Mouse (Mus musculus): ENCODE results near the gene Madd.
"Not testable (repeated sequence)": the region's sequence is repeated elsewhere in the genome, so short reads cannot be mapped to it uniquely, and the experiment has no call there.

Madd gene

DNA sequence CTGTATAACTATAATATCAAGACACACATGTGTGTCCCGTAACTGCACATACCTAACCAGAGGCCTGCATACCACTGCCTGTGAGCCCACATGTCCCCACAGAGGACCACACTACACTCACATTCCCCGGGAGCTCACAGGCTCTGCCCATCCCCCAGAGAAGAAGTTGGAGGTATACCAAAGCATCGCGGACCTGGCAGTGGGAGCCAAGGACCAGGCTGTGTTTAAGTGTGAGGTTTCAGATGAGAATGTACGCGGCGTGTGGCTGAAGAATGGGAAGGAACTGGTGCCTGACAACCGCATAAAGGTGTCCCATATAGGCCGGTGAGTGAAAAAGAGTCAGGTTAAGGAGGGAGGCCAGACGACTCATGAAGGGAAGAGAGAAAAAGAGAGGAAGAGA is 58.5 kb downstream of the Madd start:
- DNase-seq (ENCODE audit: extremely low spot score, low spot score): no peak

DNA sequence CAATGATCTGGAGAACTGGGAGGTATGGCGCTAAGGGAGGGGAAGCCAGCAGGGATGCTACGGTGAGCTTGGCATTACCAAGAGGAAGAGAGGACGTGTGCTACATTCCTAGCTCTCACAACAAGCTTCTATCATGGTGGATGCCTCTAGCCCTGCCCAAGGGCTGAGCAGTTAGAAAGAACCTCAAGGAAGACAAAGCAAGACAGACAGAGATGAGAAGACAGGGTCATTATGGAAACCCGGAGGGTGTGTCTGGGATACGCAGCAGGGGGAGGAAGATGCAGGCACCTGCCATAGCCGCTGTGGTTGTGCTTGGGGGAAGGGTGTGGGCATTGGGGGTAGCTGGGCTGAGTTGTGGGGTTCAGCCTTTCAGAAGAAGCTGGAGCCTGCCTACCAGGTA is 60.1 kb downstream of the Madd start:
- no peak for DNase-seq (ENCODE audit: extremely low spot score, low spot score)

DNA sequence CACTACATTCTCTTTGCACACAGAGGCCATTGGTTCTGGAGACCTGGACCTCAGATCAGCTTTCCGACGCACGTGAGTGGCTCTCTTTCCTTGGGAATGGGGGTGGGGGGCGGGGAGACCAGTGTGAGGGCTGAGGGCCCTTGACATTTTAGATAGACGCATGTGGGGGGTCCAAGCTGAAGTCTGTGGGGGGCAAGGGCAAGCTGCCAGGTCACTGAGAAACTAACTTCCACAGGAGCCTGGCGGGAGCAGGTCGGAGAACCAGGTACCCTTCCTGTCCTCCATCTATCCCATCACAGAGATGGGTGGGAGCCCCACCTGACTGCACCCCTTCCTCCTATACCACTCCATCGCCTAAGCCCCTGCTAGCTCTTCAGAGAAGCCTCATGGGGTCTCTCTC is 62.1 kb downstream of the Madd start:
- DNase-seq (ENCODE audit: extremely low spot score, low spot score): no peak

DNA sequence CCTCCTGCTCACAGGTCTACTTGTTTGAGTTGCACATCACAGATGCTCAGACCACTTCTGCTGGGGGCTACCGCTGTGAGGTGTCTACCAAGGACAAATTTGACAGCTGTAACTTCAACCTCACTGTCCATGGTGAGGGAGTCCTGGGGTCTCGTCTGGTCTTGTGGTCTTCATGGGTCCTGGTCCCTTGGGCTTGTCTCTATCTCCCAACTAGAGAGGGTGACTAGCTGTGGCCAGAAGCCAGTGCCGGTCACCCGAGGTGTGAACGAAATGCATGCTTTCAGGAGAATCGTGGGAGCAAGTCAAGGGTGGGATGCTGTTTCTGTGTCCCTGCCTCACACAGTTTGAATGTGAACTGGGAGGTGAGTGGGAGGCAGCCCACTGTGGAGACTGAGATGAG is 62.6 kb downstream of the Madd start:
- no peak for DNase-seq (ENCODE audit: extremely low spot score, low spot score)

DNA sequence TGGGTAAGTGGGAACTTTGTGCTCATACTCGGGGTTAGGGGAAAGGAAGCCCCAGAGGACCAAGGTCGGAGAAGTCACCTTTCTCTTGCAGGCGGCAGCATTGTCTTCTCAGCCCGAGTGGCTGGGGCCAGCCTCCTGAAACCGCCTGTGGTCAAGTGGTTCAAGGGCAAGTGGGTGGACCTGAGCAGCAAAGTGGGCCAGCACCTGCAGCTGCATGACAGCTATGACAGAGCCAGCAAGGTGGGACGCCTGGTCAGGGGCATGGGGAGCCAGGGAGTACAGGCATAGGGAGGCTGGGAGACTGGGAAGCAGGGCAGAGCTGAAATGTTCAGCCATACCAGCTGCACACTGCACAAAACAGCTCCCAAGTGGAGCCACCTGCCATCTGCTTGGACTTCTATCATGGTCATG is 63.4 kb downstream of the Madd start:
- no peak for DNase-seq (ENCODE audit: extremely low spot score, low spot score)

DNA sequence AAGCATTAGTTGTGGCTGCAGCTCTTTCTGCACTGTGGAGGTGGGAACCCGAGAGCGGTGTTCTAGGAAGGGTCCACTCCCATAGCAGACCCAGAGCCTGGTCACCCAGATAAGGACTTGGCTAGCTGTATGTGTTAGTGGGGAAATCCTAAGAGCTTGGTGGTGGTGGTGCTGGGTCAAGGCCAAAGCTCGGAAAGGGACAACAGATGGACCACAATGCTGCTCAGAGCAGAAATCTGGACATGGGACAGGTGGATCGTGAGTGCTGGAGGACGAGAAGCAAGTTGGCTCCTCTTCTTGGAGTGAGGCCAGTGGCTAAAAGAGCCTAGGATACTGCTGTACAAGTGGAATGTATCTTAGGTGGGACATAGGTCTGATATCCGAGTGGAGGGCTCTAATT is 64.1 kb downstream of the Madd start:
- no peak for DNase-seq (ENCODE audit: extremely low spot score, low spot score)

DNA sequence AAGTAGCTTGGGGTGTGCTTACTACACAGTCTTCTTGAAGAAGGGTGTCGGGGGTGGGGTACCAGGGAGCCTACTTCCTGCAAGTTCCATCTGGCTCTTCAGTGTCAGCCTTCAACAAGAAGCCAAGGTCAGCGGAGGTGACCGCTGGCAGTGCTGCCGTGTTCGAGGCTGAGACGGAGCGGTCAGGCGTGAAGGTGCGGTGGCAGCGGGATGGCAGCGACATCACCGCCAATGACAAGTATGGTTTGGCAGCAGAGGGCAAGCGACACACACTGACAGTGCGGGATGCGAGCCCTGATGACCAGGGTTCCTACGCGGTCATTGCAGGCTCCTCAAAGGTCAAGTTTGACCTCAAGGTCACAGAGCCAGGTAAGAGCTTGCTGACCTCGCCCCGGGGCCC is 64.6 kb downstream of the Madd start:
- no peak for DNase-seq (ENCODE audit: extremely low spot score, low spot score)

DNA sequence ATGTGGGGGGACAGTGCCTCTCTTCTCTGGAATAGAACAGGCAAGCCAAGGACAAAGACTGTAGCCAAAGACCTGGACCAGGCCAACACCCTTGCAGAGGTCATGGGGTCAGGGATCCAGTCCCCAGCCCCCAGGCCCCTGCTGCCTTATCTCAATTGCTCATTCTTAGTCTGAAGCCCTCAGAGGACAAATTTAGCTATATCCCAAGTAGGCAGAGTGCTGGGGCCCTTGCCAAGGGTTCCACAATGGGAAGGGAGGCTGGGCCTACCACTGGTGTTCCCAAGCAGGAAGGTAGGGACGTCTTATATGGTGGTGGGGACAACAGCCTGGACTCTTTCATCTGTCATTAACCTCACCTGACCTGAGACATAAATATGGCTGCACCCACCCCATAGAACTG is 65.0 kb downstream of the Madd start:
- no peak for DNase-seq (ENCODE audit: extremely low spot score, low spot score)

DNA sequence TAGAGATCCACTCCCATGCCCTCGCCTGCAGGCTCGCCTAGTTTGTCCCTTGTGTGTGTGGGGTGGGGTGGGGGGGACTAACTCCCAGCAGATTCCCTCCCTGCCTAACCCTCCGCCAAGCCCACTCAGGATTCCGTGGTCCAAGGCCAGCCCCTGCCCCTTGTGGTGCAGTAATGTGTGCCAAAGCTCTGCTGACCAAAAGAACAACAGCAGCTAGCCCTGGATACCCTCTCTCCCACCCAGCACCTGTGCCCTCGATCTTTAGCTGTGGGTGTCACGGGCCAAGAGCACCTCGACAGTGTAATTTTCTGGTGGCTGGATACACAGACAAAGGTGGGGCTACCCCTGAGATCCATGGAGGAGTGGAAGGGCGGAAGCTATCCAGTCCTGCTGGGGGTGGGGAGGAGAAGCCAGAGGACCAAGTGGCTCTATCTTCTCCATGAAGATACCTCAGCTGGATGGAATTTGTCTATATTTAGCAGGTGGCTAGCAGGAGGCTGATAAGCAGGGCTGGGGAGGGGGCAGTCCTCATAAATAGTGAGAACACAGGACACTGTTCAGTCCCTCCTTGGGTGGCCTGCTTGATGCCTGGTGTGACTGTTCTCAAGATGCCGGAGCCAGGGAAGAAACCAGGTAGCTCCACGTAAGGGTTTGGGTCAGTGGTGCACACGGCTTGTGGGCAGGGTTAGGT is 65.9 kb downstream of the Madd start, which contains the start of gene Mybpc3:
Gene Mybpc3 (plus strand): TSS at position 560 of the 691 bp plus-strand sequence.
- DNase-seq (ENCODE audit: extremely low spot score, low spot score): no peak

DNA sequence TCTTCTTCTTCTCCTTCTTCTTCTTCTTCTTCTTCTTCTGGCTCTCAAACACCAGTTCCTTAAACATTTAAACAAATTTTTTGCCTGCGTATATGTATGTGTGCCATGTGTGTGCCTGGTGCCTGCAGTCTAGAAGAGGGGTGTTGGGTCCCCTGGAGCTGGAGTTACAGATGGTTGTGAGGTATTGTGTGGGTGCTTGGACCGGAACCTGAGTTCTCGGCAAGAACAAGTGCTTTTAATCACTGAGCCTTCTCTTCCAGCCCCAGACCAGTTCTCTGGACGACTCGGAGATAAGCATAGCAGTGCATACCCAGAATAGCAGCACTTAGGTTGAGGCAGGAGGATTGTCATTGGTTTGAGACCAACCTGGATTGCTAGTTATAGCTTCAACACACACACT is 66.8 kb downstream of the Madd start:
- DNase-seq (ENCODE audit: extremely low spot score, low spot score): no peak

DNA sequence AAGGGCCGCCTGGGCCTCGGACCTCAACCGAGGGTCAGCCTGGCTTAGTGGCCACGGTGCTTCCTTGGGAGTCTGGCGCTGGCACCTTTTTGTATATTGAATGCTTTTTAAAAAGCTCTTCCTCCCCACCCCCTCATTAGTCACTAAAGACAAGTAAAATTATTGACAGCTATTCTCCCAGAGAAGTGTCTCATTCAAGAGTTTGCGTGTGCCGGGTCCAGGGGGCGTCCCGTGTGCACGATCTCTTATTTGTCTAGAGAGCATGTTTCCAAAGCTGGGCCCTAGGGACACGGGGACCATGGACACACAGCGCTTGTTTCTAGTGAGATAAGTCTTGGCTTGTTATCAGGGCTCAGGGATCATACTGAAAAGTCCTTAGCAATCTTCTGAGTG is 68.1 kb downstream of the Madd start:
- peak; percentile 18 for DNase-seq (ENCODE audit: extremely low spot score, low spot score)

DNA sequence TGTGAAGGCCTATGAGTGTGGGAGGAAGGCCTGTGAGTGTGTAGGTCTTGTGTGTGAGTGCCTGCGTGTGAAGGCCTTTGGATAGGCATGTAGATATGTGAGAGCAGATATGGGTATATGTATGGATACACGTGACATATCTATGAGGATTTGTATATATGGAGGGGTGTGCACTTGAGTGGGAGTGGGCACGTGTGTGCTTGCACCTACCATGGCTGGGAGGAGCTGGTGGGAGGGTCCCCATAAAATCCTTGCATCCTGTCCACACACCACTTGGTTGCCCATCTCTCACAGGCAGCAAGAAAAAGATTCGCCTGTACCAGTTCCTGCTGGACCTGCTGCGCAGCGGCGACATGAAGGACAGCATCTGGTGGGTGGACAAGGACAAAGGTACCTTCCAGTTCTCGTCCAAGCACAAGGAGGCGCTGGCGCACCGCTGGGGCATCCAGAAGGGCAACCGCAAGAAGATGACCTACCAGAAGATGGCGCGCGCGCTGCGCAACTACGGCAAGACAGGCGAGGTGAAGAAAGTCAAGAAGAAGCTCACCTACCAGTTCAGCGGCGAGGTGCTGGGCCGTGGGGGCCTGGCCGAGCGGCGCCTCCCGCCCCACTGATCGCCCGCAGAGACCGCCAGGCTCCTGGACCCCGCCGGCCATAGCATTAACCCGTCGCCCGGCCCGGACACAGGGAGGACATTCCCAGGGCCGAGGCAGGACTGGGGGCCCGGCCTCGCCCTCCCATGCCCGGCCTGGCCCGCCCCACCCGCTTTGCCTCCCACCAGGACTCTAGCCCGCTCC is 68.7 kb downstream of the Madd start:
- DNase-seq (ENCODE audit: extremely low spot score, low spot score): peak; percentile 95

DNA sequence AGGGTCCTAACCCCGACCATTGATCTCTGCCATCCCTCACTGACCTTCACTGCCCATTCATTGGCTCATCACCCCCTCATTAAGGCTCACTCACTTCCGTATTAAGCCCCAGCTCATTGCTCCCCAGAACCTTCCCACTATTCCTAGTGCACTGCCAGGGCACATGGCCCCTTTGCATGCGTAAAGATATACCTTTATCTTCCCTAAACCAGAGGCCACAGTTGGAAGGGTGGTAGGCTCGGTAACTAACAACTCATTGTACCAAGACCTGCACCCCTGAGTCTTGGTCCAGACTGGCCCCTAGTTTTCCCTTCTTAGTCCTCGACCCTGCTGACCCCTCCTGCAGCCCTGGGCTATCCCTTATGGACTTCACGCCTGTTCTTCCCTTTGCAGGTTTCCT is 69.8 kb downstream of the Madd start:
- no peak for DNase-seq (ENCODE audit: extremely low spot score, low spot score)

DNA sequence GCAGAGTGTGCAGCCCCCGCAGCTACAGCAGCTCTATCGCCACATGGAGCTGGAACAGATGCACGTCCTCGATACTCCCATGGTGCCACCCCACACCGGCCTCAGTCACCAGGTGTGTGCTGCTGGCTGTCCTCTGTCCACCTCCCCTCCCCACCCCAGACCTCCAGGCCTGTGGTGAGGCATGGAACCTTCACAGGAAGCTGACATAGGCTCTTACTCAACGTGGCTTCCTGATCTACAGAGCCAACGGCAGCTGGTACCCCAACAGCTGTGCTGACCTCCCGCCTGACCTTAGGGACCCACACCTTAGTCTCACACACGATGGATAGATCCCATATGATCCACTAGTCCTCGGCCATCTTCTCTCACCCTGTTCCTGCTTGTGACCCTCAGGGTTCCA is 70.3 kb downstream of the Madd start:
- DNase-seq (ENCODE audit: extremely low spot score, low spot score): no peak

DNA sequence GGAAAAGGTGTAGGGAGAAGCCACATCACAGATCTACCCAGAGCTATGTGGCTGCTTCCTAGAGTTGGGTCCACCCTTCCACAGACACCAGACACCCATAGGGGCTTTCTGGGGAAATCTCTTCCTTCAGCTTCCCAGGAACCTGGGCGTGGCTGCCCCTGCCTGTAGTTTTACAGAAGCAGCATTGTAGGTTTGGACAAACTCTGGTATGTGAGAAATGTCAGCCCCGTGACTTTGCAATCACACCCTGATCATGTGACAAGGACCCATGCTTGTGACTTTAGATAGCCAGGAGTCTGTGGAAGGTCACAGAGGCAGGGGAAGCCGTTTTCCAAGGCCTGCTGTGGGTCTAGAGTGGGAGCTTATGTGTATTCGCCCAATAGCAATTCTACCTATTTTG is 71.1 kb downstream of the Madd start:
- DNase-seq (ENCODE audit: extremely low spot score, low spot score): no peak

DNA sequence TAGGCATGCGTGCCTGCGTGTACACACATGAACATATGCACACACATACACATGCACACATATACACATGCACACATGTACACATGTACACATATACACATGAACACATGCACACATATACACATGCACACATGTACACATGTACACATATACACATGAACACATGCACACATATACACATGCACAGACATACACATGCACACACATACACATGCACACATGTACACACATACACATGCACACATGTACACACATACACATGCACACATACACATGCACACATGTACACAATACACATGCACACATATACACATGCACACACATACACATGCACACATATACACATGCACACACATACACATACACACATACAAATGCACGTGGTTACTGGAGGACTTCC is 71.8 kb downstream of the Madd start:
- not testable (repeated sequence) for DNase-seq (ENCODE audit: extremely low spot score, low spot score)

DNA sequence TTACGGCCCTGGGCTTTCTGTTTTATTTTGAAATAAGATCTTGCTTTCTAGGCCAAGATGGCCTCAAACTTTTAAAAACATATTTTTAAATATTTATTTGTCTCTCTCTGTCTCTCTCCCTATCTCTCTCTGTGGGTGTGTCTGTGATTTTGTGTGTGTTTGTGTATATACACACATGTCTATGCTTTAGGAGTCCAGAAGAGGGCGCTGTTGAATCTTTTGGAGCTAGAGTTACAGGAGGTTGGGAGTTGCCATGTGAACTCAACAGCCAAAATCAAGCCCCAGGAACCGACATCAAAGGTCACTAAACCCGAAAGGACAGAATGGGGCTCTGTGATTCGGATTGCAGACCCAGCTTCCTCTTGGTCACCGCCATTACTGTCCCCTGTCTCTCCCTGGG is 73.2 kb downstream of the Madd start:
- no peak for DNase-seq (ENCODE audit: extremely low spot score, low spot score)

DNA sequence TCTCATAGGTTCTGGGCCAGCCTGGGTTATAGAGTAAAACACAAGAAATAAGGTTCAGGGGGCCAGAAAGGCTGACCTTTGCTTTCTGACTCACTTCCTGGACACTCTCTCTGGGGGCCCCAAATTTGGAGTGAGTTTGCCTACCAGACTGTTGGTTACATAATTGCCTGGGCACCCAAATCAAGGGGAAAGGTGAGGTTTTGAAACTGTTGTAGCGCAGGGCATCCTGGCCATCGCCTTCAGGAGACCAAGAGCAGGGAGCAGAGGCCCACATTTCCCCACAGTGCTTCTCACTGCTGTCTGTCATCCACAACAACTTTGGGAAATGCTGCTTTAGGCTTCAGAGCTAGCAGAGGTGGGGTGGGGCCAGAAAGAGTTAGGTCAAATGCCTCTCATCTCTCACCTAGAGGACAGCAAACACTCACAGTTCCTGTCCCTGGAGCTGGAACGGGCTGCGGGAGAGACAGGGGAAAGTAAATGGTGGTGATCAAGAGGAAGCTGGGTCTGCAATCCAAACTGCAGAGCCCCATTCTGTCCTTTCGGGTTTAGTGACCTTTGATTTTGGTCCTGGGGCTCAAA is 73.7 kb downstream of the Madd start:
- no peak for DNase-seq (ENCODE audit: extremely low spot score, low spot score)

DNA sequence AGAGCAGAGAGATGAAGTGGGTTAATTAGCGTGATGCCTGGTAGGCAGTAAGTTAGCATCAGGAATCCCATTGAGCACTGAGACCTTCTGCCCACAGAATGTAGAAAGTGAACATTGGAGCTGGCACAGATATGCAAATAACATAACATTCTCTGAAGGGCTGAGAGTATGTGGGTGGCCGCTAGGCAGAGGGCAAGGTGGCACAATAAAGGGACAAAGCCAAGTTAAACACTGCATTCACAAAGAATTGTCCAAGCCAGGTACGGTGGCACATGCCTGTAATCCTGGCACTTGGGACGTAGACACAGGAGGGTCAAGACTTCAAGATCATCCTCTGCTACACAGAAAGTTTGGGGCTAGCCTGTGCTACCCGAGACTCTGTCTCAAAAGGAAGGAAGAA is 74.4 kb downstream of the Madd start:
- DNase-seq (ENCODE audit: extremely low spot score, low spot score): no peak

DNA sequence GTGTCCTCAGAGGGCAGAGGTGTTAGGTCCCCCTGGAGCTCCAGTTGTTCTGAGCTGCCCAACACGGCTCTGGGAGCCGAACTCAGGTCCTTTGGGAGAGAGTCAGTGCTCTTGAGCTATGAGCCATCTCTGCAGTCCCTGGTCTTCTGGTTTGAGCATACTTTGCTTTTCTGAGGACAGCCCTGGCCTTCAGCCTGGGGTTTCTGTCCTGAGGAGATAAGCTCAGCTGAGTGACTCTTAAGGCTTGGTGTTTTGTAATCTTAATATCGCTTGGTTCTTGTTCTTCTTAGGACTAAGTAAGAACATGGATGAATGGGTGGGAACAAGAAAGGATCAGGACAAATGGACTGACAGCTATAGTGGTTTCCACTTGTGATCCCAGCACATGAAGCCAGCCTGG is 75.5 kb downstream of the Madd start:
- DNase-seq (ENCODE audit: extremely low spot score, low spot score): no peak

DNA sequence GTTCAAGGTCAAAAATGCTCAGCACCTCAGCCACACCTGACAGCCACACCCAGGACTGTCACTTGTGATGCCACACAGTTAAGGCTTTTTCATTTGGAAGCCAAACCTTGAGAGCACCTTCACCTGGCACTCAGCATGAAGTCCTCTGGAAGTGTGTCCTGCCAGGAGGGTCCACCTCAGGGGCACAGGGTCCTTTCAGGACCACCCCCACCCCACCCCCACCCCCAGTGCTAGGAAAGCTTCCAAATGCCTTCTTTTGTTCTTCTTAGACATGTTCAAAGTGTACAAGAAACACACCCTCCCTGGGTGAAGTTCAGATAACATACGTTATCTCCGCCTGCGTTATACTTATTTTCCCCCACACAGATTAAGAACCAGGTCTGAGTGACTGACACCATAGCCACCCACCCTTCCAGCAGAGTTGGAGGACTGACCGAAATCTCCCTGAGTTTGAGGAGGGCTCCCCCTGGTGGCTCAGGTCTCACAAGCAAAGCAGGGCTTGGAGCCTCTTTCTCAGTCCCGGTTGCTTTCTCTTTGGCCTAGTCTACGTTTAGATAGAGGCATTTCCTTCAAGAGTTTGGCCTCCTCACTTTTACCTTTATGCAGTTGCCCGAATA is 82.4 kb downstream of the Madd start:
- DNase-seq (ENCODE audit: extremely low spot score, low spot score): peak; percentile 90

DNA sequence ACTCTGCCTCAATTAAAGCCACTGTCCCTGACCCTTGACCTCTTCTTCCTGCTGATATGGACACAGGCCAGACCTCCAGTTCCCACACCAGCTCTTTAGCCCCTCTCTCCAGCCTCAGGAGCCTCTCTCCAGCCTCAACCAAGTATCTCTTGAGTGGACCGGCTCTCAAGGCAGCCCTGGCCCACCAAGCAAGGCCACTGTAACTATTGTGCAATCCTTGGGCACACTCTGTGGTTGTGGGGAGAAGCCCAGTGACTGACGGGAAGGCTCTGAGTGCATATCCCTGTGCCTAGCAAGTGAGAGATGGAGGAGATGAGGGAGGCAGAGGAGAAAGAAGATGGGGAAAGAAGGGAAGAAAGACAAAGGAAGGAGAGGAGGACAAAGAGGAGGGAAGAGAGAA is 85.5 kb downstream of the Madd start:
- DNase-seq (ENCODE audit: extremely low spot score, low spot score): no peak

All from neural tube, embryonic 10.5 days (tissue).